Mouse (Mus musculus): ENCODE data around the gene Gstp1. TPM values are rescaled to one million over a fixed set of nuclear protein-coding genes. Genes with fewer than 3 reads are reported as not detected.
A peak's percentile ranks its signal among the peaks of the same experiment; 100 is the strongest.
"Not testable (repeated sequence)": the region's sequence is repeated elsewhere in the genome, so short reads cannot be mapped to it uniquely, and the experiment has no call there.

Gene Gstp1
- polyA plus RNA-seq, 1 experiment: 119 TPM

DNA sequence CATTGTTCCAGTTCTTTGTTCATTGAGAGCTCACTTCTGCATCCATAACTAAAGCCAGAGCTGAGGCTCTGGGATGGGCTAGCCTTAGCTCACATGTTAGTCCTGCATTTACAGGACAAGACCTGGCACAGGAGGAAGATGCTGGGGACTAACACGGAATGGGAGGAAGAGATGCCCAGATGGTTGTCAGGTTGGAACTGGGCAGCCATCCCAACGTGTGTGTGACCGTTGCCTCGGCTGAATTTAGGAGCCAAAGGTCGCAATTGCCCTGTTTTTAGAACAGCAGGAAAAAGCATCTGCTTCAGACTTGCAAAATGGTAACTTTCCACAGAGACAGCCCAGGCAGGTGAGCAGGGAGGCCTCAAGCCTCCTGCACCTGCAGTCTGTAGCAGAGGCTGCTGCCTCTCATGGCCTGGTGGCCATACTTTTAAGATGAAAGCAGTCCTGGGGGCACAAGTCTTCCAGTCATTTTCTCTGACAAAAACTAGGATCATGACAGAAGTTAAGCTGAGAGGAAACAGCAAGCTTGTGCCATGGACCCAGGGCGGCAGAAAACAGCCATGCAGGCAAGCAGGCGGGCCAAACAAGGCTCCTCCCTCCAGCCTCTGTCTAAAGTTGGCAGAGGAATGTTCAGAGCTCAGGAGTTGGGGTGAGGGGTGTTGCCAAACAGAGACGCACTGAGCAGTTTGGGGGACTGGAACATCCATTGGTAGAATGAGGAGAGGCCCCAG, 17.6 kb upstream of the Gstp1 start:
- no peaks in the 10 kb centered on the region for H3K36me3 ChIP-seq (ENCODE audit: control insufficient read depth, insufficient read depth, low read length, poor library complexity, severe bottlenecking)
- H3K9ac ChIP-seq (ENCODE audit: low read depth, poor library complexity, severe bottlenecking): no peak overlapping the region

DNA sequence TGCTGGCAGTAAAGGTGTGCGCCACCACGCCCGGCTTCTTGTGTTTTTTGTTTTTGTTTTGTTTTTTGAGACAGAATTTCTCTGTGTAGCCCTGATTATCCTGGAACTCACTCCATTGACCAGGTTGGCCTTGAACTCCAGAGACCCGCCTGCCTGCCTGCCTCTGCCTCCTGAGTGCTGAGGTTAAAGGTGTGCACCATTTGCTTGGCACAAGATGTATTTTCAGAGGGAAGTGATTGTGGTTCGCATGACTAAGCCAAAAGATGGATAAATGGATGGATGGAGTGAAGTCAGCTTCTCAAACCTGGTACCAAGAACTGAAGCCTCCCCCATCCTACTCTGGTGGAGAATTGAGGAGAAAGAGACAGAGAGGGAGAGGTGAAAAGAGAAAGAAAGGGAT, 16.8 kb upstream of the Gstp1 start:
- no peak for TF ChIP-seq POLR2A (IDR thresholded peaks at IDR 0.05; ENCODE audit: insufficient read depth, low read length)
- no peak for TF ChIP-seq CTCF (IDR thresholded peaks at IDR 0.05; ENCODE audit: low read depth, low read length)
- TF ChIP-seq EP300 (IDR thresholded peaks at IDR 0.05; ENCODE audit: insufficient read depth, low read depth, low read length): no peak
- Histone ChIP-seq H3K9me3 (replicated peaks; ENCODE audit: control insufficient read depth, insufficient read depth, low read length, poor library complexity, severe bottlenecking) (no peaks in the 10 kb centered on the region), H3K4me3 (ENCODE audit: low read depth, low read length) (no peak overlapping the region), H3K27me3 (ENCODE audit: control insufficient read depth, insufficient read depth, low read length, poor library complexity, severe bottlenecking) (no peaks in the 10 kb centered on the region), H3K27ac (ENCODE audit: insufficient read depth, low read length) (no peak overlapping the region), H3K4me1 (ENCODE audit: control insufficient read depth, insufficient read depth, low read length) (peaks cover 17% of the 10 kb centered on the region), H3K9ac (ENCODE audit: low read depth, poor library complexity, severe bottlenecking) (no peak overlapping the region), H3K36me3 (ENCODE audit: control insufficient read depth, insufficient read depth, low read length, poor library complexity, severe bottlenecking) (no peaks in the 10 kb centered on the region)

More for the DNA sequence above, 17.6 kb upstream of the Gstp1 start:
- TF ChIP-seq POLR2A (IDR thresholded peaks at IDR 0.05; ENCODE audit: insufficient read depth, low read length): no peak
- TF ChIP-seq EP300 (IDR thresholded peaks at IDR 0.05; ENCODE audit: insufficient read depth, low read depth, low read length): no peak
- no peak for TF ChIP-seq CTCF (IDR thresholded peaks at IDR 0.05; ENCODE audit: low read depth, low read length)
- H3K4me3 ChIP-seq (ENCODE audit: low read depth, low read length): no peak overlapping the region
- peaks cover 17% of the 10 kb centered on the region for H3K4me1 ChIP-seq (ENCODE audit: control insufficient read depth, insufficient read depth, low read length)
- peaks cover under 1% of the 10 kb centered on the region; the same call in 1 of the 2 replicates for H3K9me3 ChIP-seq (replicated peaks; ENCODE audit: control insufficient read depth, insufficient read depth, low read length, poor library complexity, severe bottlenecking)
- H3K27ac ChIP-seq (ENCODE audit: insufficient read depth, low read length): no peak overlapping the region
- H3K27me3 ChIP-seq (ENCODE audit: control insufficient read depth, insufficient read depth, low read length, poor library complexity, severe bottlenecking): no peaks in the 10 kb centered on the region

DNA sequence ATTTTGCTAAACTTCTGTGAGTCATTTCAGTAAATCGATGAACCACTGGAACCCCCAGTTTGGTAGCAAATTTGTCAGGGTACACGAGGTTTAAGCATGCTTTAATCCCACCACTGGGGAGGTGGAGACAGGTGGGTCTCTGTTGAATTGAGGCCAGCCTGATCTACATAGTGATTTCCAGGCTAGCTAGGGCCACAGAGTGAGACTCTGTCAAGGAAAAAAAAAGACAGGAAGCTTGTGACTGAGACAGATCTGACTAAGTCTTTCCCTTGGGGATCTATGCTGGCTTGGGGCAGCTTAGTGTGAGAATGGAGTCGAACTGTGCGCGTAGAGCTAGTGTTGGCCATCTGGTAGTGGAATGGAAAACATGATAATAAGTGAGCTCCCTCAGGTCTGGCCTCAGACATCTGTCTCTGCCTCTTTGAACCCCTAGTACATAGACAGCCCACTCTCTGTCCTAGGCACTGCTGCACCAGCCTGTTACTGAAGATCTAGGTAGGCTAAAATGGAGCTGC, 14.8 kb upstream of the Gstp1 start:
- H3K9ac ChIP-seq (ENCODE audit: low read depth, poor library complexity, severe bottlenecking): no peak overlapping the region
- H3K4me1 ChIP-seq (ENCODE audit: control insufficient read depth, insufficient read depth, low read length): peaks cover 4% of the 10 kb centered on the region
- TF ChIP-seq POLR2A (IDR thresholded peaks at IDR 0.05; ENCODE audit: insufficient read depth, low read length): no peak
- no peak for TF ChIP-seq EP300 (IDR thresholded peaks at IDR 0.05; ENCODE audit: insufficient read depth, low read depth, low read length)
- no peak for TF ChIP-seq CTCF (IDR thresholded peaks at IDR 0.05; ENCODE audit: low read depth, low read length)
- H3K36me3 ChIP-seq (ENCODE audit: control insufficient read depth, insufficient read depth, low read length, poor library complexity, severe bottlenecking): no peaks in the 10 kb centered on the region
- H3K9me3 ChIP-seq (replicated peaks; ENCODE audit: control insufficient read depth, insufficient read depth, low read length, poor library complexity, severe bottlenecking): no peaks in the 10 kb centered on the region
- H3K27ac ChIP-seq (ENCODE audit: insufficient read depth, low read length): no peak overlapping the region
- H3K4me3 ChIP-seq (ENCODE audit: low read depth, low read length): no peak overlapping the region
- no peaks in the 10 kb centered on the region for H3K27me3 ChIP-seq (ENCODE audit: control insufficient read depth, insufficient read depth, low read length, poor library complexity, severe bottlenecking)

DNA sequence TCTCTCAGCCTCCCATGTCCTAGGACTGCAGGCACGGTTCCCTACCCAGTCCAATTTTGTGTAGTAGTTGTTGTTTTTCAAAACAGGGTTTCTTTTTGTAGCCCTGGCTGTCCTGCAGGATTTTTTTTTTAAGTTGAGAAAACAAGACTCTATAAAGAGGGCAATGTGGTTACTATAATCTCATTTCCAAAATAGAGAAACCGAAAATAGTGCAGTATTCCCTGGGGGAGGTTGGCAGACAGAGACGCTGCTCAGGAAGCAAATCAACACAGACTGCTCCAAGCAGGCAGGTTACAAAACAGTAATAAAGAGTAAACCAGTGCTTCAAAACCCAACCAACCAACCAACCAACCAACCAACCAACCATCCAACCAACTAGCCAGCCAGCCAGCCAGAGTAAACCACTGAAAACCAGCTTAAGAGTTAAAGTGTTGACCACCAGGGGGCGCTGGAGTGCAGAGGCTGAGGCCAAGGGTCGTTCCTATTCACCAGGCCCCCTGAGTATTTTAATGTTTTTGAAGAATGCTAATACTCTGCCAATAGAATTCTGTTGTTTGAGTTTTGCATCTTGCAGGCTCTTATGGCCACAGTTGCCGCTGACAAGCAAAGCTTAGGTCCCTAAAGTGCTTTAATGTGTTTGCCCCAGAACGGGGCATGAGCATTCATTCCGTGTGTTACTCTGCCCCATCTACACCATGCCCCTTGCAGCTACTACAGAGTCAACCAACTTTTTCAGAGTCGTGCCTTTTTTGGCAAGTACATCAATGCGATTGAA, 14.1 kb upstream of the Gstp1 start:
- Histone ChIP-seq H3K9me3 (replicated peaks; ENCODE audit: control insufficient read depth, insufficient read depth, low read length, poor library complexity, severe bottlenecking) (no peaks in the 10 kb centered on the region), H3K4me3 (ENCODE audit: low read depth, low read length) (no peak overlapping the region), H3K27me3 (ENCODE audit: control insufficient read depth, insufficient read depth, low read length, poor library complexity, severe bottlenecking) (no peaks in the 10 kb centered on the region), H3K4me1 (ENCODE audit: control insufficient read depth, insufficient read depth, low read length) (peaks cover 2% of the 10 kb centered on the region), H3K36me3 (ENCODE audit: control insufficient read depth, insufficient read depth, low read length, poor library complexity, severe bottlenecking) (no peaks in the 10 kb centered on the region), H3K9ac (ENCODE audit: low read depth, poor library complexity, severe bottlenecking) (no peak overlapping the region), H3K27ac (ENCODE audit: insufficient read depth, low read length) (no peak overlapping the region)
- TF ChIP-seq POLR2A (IDR thresholded peaks at IDR 0.05; ENCODE audit: insufficient read depth, low read length) (no peak), EP300 (IDR thresholded peaks at IDR 0.05; ENCODE audit: insufficient read depth, low read depth, low read length) (no peak), CTCF (IDR thresholded peaks at IDR 0.05; ENCODE audit: low read depth, low read length) (peak; percentile 87)

DNA sequence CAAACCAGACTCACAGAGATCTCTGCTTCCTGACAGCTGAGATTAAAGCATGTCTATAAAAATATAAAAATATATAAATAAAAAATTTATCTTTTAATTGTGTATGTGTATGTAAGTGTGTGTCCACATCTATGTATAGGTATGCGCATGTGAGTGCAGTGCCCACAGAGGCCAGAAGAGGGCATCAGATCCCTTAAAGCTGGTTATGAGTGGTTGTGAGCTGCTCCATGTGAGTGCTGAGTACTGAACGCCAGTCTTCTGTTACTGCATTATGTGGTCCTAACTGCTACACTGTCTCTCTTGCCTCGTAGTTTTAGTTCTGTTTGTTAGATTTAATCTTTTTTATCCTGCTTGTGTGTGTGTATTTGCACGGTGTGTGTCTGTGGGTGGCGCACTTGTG, 13.2 kb upstream of the Gstp1 start:
- Histone ChIP-seq H3K27me3 (ENCODE audit: control insufficient read depth, insufficient read depth, low read length, poor library complexity, severe bottlenecking) (no peaks in the 10 kb centered on the region), H3K4me1 (ENCODE audit: control insufficient read depth, insufficient read depth, low read length) (no peaks in the 10 kb centered on the region), H3K4me3 (ENCODE audit: low read depth, low read length) (no peak overlapping the region), H3K36me3 (ENCODE audit: control insufficient read depth, insufficient read depth, low read length, poor library complexity, severe bottlenecking) (no peaks in the 10 kb centered on the region), H3K9me3 (replicated peaks; ENCODE audit: control insufficient read depth, insufficient read depth, low read length, poor library complexity, severe bottlenecking) (no peaks in the 10 kb centered on the region), H3K9ac (ENCODE audit: low read depth, poor library complexity, severe bottlenecking) (no peak overlapping the region), H3K27ac (ENCODE audit: insufficient read depth, low read length) (no peak overlapping the region)
- TF ChIP-seq POLR2A (IDR thresholded peaks at IDR 0.05; ENCODE audit: insufficient read depth, low read length) (no peak), CTCF (IDR thresholded peaks at IDR 0.05; ENCODE audit: low read depth, low read length) (peak; percentile 21)

DNA sequence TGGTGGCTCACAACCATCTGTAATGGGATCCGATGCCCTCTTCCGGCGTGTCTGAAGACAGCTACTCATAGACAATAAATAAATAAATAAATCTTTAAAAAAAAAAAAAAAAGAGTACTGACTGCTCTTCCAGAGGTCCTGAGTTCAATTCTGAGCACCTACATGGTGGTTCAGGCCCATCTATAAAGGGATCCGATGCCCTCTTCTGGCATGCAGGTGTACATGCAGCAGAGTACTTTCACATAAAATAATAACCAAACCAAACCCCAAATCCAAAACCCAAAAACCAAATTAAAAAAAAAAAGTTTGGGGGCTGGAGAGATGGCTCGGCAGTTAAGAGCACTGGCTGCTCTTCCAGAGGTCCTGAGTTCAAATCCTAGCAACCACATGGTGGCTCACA, 11.3 kb upstream of the Gstp1 start:
- H3K27me3 ChIP-seq (ENCODE audit: control insufficient read depth, insufficient read depth, low read length, poor library complexity, severe bottlenecking); H3K4me1 ChIP-seq (ENCODE audit: control insufficient read depth, insufficient read depth, low read length); H3K4me3 ChIP-seq (ENCODE audit: low read depth, low read length); H3K9ac ChIP-seq (ENCODE audit: low read depth, poor library complexity, severe bottlenecking); H3K36me3 ChIP-seq (ENCODE audit: control insufficient read depth, insufficient read depth, low read length, poor library complexity, severe bottlenecking); H3K27ac ChIP-seq (ENCODE audit: insufficient read depth, low read length): not testable (repeated sequence)
- H3K9me3 ChIP-seq (replicated peaks; ENCODE audit: control insufficient read depth, insufficient read depth, low read length, poor library complexity, severe bottlenecking): peaks cover 13% of the 10 kb centered on the region

Data from ES-Bruce4 (cell line).